Mouse (Mus musculus): ENCODE results near the gene Tpx2. TPM values are rescaled to one million over a fixed set of nuclear protein-coding genes. Genes with fewer than 3 reads are reported as not detected.
A peak's percentile ranks its signal among the peaks of the same experiment; 100 is the strongest.

The Tpx2 gene
- polyA plus RNA-seq, 1 experiment, result 16.1 TPM

DNA sequence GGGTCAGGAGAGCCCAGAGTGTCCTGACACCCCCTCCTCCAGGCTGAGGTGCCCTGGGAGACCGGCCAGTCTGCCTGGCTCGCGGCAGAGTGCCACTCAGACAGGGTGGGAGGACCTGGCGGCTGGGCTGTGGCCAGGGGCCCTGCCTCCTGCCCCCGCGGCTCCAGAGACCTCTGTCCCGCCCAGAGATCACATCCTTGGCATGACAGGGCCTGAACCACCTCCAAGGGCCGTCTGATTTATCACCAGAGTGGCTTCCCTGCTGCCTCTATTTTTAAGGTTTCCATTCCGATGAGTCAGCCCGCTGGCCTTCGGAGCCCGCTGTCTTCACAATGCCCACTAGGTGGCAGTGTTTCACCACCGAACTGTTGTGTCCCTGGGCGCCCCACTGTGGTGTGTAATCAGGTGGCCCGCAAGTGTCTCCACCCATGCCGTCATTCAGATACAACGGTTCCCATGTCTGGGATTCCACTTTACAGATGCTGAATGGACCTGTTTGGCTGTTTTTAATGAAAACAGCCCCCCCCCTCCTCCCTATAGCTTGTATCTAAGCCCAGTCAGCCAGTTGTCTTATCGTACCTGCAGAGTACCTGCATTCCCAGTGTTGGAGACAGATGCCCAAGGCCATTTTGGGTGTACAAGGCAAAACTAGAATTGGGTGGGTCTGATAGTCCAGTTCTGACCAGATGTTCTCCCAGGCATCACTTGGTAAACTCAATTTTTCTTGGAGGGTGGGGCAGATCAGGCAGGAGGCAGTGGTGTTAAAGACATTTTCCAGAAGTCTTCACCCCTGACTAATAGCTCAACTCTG is 66.8 kb downstream of the Tpx2 start:
- TF ChIP-seq CTCF (IDR thresholded peaks at IDR 0.05; ENCODE audit: borderline replicate concordance, control insufficient read depth, extremely low read depth, insufficient read depth, low read length, poor library complexity) (peak; percentile 87), POLR2A (IDR thresholded peaks at IDR 0.05; ENCODE audit: control insufficient read depth, extremely low read depth, insufficient read depth, low read length, poor library complexity) (no peak)
- 6% methylated on average over 18 of the region's 18 CpGs for WGBS
- DNase-seq, result peak; percentile 77
- Histone ChIP-seq H3K4me1 (replicated peaks; ENCODE audit: control insufficient read depth, insufficient read depth, low read length) (no peaks in the 10 kb centered on the region), H3K27me3 (ENCODE audit: control insufficient read depth, insufficient read depth, low read length) (no peaks in the 10 kb centered on the region; the same call in 1 of the 2 replicates), H3K27ac (ENCODE audit: control insufficient read depth, insufficient read depth, low read length) (no peak overlapping the region), H3K36me3 (ENCODE audit: control insufficient read depth, insufficient read depth, low read length) (no peaks in the 10 kb centered on the region), H3K4me3 (ENCODE audit: control insufficient read depth, insufficient read depth, low read length) (no peak overlapping the region)

GRCm38 (mm10) chr2:152915453-152915852 is 67.7 kb downstream of the Tpx2 start:
- Histone ChIP-seq H3K4me1 (replicated peaks; ENCODE audit: control insufficient read depth, insufficient read depth, low read length) (no peaks in the 10 kb centered on the region), H3K4me3 (ENCODE audit: control insufficient read depth, insufficient read depth, low read length) (no peak overlapping the region), H3K36me3 (ENCODE audit: control insufficient read depth, insufficient read depth, low read length) (no peaks in the 10 kb centered on the region), H3K27ac (ENCODE audit: control insufficient read depth, insufficient read depth, low read length) (no peak overlapping the region), H3K27me3 (ENCODE audit: control insufficient read depth, insufficient read depth, low read length) (no peaks in the 10 kb centered on the region; the same call in 1 of the 2 replicates)
- WGBS, result 38% methylated on average over 4 of the region's 4 CpGs
- no peak for DNase-seq
- TF ChIP-seq CTCF (IDR thresholded peaks at IDR 0.05; ENCODE audit: borderline replicate concordance, control insufficient read depth, extremely low read depth, insufficient read depth, low read length, poor library complexity), result no peak
- TF ChIP-seq POLR2A (IDR thresholded peaks at IDR 0.05; ENCODE audit: control insufficient read depth, extremely low read depth, insufficient read depth, low read length, poor library complexity), result no peak

GRCm38 (mm10) chr2:152916111-152916510 is 68.3 kb downstream of the Tpx2 start:
- Histone ChIP-seq H3K4me3 (ENCODE audit: control insufficient read depth, insufficient read depth, low read length) (no peak overlapping the region), H3K27me3 (ENCODE audit: control insufficient read depth, insufficient read depth, low read length) (no peaks in the 10 kb centered on the region; the same call in 1 of the 2 replicates), H3K36me3 (ENCODE audit: control insufficient read depth, insufficient read depth, low read length) (no peaks in the 10 kb centered on the region), H3K4me1 (replicated peaks; ENCODE audit: control insufficient read depth, insufficient read depth, low read length) (no peaks in the 10 kb centered on the region), H3K27ac (ENCODE audit: control insufficient read depth, insufficient read depth, low read length) (no peak overlapping the region)
- no peak for DNase-seq
- WGBS, result 73% methylated on average over 5 of the region's 5 CpGs
- TF ChIP-seq POLR2A (IDR thresholded peaks at IDR 0.05; ENCODE audit: control insufficient read depth, extremely low read depth, insufficient read depth, low read length, poor library complexity), result no peak
- TF ChIP-seq CTCF (IDR thresholded peaks at IDR 0.05; ENCODE audit: borderline replicate concordance, control insufficient read depth, extremely low read depth, insufficient read depth, low read length, poor library complexity), result no peak

GRCm38 (mm10) chr2:152917671-152918070 is 69.9 kb downstream of the Tpx2 start:
- H3K4me1 ChIP-seq (replicated peaks; ENCODE audit: control insufficient read depth, insufficient read depth, low read length), result no peaks in the 10 kb centered on the region
- TF ChIP-seq CTCF (IDR thresholded peaks at IDR 0.05; ENCODE audit: borderline replicate concordance, control insufficient read depth, extremely low read depth, insufficient read depth, low read length, poor library complexity) (no peak), POLR2A (IDR thresholded peaks at IDR 0.05; ENCODE audit: control insufficient read depth, extremely low read depth, insufficient read depth, low read length, poor library complexity) (no peak)
- WGBS, result 89% methylated on average over 9 of the region's 9 CpGs
- H3K27me3 ChIP-seq (ENCODE audit: control insufficient read depth, insufficient read depth, low read length), result no peaks in the 10 kb centered on the region
- no peaks in the 10 kb centered on the region for H3K36me3 ChIP-seq (ENCODE audit: control insufficient read depth, insufficient read depth, low read length)
- no peak overlapping the region for H3K4me3 ChIP-seq (ENCODE audit: control insufficient read depth, insufficient read depth, low read length)
- no peak for DNase-seq
- H3K27ac ChIP-seq (ENCODE audit: control insufficient read depth, insufficient read depth, low read length), result no peak overlapping the region

GRCm38 (mm10) chr2:152922376-152922775 is 74.6 kb downstream of the Tpx2 start:
- WGBS, result 58% methylated on average over 7 of the region's 7 CpGs
- H3K27me3 ChIP-seq (ENCODE audit: control insufficient read depth, insufficient read depth, low read length), result no peaks in the 10 kb centered on the region
- H3K36me3 ChIP-seq (ENCODE audit: control insufficient read depth, insufficient read depth, low read length), result no peaks in the 10 kb centered on the region
- no peak overlapping the region for H3K4me3 ChIP-seq (ENCODE audit: control insufficient read depth, insufficient read depth, low read length)
- no peak for DNase-seq
- no peaks in the 10 kb centered on the region for H3K4me1 ChIP-seq (replicated peaks; ENCODE audit: control insufficient read depth, insufficient read depth, low read length)
- H3K27ac ChIP-seq (ENCODE audit: control insufficient read depth, insufficient read depth, low read length), result no peak overlapping the region
- TF ChIP-seq CTCF (IDR thresholded peaks at IDR 0.05; ENCODE audit: borderline replicate concordance, control insufficient read depth, extremely low read depth, insufficient read depth, low read length, poor library complexity) (no peak), POLR2A (IDR thresholded peaks at IDR 0.05; ENCODE audit: control insufficient read depth, extremely low read depth, insufficient read depth, low read length, poor library complexity) (no peak)

GRCm38 (mm10) chr2:152923621-152924020 is 75.9 kb downstream of the Tpx2 start:
- no peak for DNase-seq
- Histone ChIP-seq H3K36me3 (ENCODE audit: control insufficient read depth, insufficient read depth, low read length) (no peaks in the 10 kb centered on the region), H3K27ac (ENCODE audit: control insufficient read depth, insufficient read depth, low read length) (no peak overlapping the region), H3K4me1 (replicated peaks; ENCODE audit: control insufficient read depth, insufficient read depth, low read length) (no peaks in the 10 kb centered on the region), H3K4me3 (ENCODE audit: control insufficient read depth, insufficient read depth, low read length) (no peak overlapping the region), H3K27me3 (ENCODE audit: control insufficient read depth, insufficient read depth, low read length) (no peaks in the 10 kb centered on the region)
- TF ChIP-seq POLR2A (IDR thresholded peaks at IDR 0.05; ENCODE audit: control insufficient read depth, extremely low read depth, insufficient read depth, low read length, poor library complexity) (no peak), CTCF (IDR thresholded peaks at IDR 0.05; ENCODE audit: borderline replicate concordance, control insufficient read depth, extremely low read depth, insufficient read depth, low read length, poor library complexity) (no peak)
- WGBS, result 94% methylated on average over 3 of the region's 3 CpGs

Data from thymus, adult 2 months (tissue).